Comparison of ENCODE assay signal across 8 mouse cellular contexts in genomic region chr11:80670391-80670790, GRCm38 (mm10).
DNase-seq lines count a peak whose midpoint lies in the region; ATAC-seq and TF ChIP-seq lines count a peak whose summit lies in the region.

No protein-coding gene starts in this region.

- no peaks in the 10 kb centered on the region for H3K79me2 ChIP-seq in heart, adult 2 months (replicated peaks; ENCODE audit: control insufficient read depth, insufficient read depth, low read length)

- no peaks in the 10 kb centered on the region for H3K9me3 ChIP-seq in heart, embryonic 11.5 days (replicated peaks; ENCODE audit: control insufficient read depth, low read length)
- H3K9me3 ChIP-seq in forebrain, postnatal 0 days (ENCODE audit: low read length): no peaks in the 10 kb centered on the region

- no peak overlapping the region for H3K9ac ChIP-seq in heart, adult 2 months (ENCODE audit: low read depth, low read length)
- no peak overlapping the region for H3K9ac ChIP-seq in heart, embryonic 11.5 days (ENCODE audit: low read depth, low read length)
- peak overlapping the region; percentile 15 for H3K9ac ChIP-seq in forebrain, postnatal 0 days

- no peak for TF ChIP-seq POLR2A in heart, adult 2 months (IDR thresholded peaks at IDR 0.05; ENCODE audit: insufficient read depth, low read depth, low read length)

- no peak for ATAC-seq in heart, embryonic 11.5 days (replicated peaks; ENCODE audit: insufficient number of reproducible peaks, low FRiP score, low TSS enrichment)
- peak; percentile 95 for ATAC-seq in cerebellum, adult (ENCODE audit: insufficient number of reproducible peaks, low FRiP score, low TSS enrichment)
- ATAC-seq in forebrain, postnatal 0 days: peak; percentile 98

- H3K4me1 ChIP-seq in heart, adult 2 months (ENCODE audit: control insufficient read depth, insufficient read depth, low read length): no peaks in the 10 kb centered on the region
- no peaks in the 10 kb centered on the region for H3K4me1 ChIP-seq in heart, embryonic 11.5 days (ENCODE audit: control insufficient read depth, insufficient read depth, low read length)
- peaks cover 8% of the 10 kb centered on the region; the same call in 1 of the 2 replicates for H3K4me1 ChIP-seq in forebrain, postnatal 0 days (ENCODE audit: insufficient read depth)

- intact Hi-C loops in heart, adult 2 months (cut with DNase I): loop anchor here (1.0 kb wide), 1 partner anchor 242 kb away; the partner anchor contains the start of gene Psmd11

- no peak overlapping the region for H3K4me3 ChIP-seq in heart, adult 2 months
- no peak overlapping the region for H3K4me3 ChIP-seq in heart, embryonic 11.5 days (ENCODE audit: low read depth, low read length)
- H3K4me3 ChIP-seq in forebrain, postnatal 0 days (ENCODE audit: low read depth, low read length): no peak overlapping the region

- WGBS in heart, adult 2 months: 30% methylated on average over 1 of the region's 1 CpGs
- WGBS in heart, embryonic 11.5 days (ENCODE audit: insufficient replicate concordance): 32% methylated on average over 1 of the region's 1 CpGs
- WGBS in forebrain, postnatal 0 days: 14% methylated on average over 1 of the region's 1 CpGs

- no peak overlapping the region for H3K4me2 ChIP-seq in heart, embryonic 11.5 days
- 0 out of 2 replicates have a peak overlapping the region, but pooled peaks have one; percentile 13 for H3K4me2 ChIP-seq in forebrain, postnatal 0 days (ENCODE audit: low read depth)

- no peaks in the 10 kb centered on the region; the same call in 1 of the 2 replicates for H3K36me3 ChIP-seq in heart, adult 2 months (ENCODE audit: control insufficient read depth, insufficient read depth, low read length)
- no peaks in the 10 kb centered on the region for H3K36me3 ChIP-seq in heart, embryonic 11.5 days (ENCODE audit: control insufficient read depth, insufficient read depth, low read length)
- H3K36me3 ChIP-seq in forebrain, postnatal 0 days (ENCODE audit: insufficient read depth): no peaks in the 10 kb centered on the region

- DNase-seq in heart, adult 2 months: no peak
- peak; percentile 59 for DNase-seq in A20 (ENCODE audit: low read depth, low spot score)
- DNase-seq in forebrain, postnatal 0 days: peak; percentile 90
- peak; percentile 21 to 28 for DNase-seq in left cerebral cortex, adult 18-20 months (ENCODE audit: low spot score in 2 of 2)
- peak; percentile 87 for DNase-seq in retina, postnatal 1 day
- DNase-seq in adrenal gland, adult 2 months: no peak

- H3K27ac ChIP-seq in heart, adult 2 months: no peak overlapping the region
- no peak overlapping the region for H3K27ac ChIP-seq in heart, embryonic 11.5 days (ENCODE audit: low read depth, low read length)
- peak overlapping the region; percentile 73 for H3K27ac ChIP-seq in forebrain, postnatal 0 days (ENCODE audit: low read depth, low read length)

- TF ChIP-seq EP300 in heart, adult 2 months (IDR thresholded peaks at IDR 0.05; ENCODE audit: insufficient read depth, low read depth, low read length): no peak

- peak; percentile 75 for TF ChIP-seq CTCF in heart, adult 2 months (IDR thresholded peaks at IDR 0.05)
- TF ChIP-seq CTCF in forebrain, postnatal 0 days (IDR thresholded peaks at IDR 0.05; ENCODE audit: low read depth): peak; percentile 93

- no peaks in the 10 kb centered on the region for H3K27me3 ChIP-seq in heart, adult 2 months (ENCODE audit: control insufficient read depth, insufficient read depth, low read length)
- H3K27me3 ChIP-seq in heart, embryonic 11.5 days (ENCODE audit: control insufficient read depth, insufficient read depth, low read length): no peaks in the 10 kb centered on the region
- no peaks in the 10 kb centered on the region for H3K27me3 ChIP-seq in forebrain, postnatal 0 days (ENCODE audit: insufficient read depth, low read length)

Comparison
In these comparisons a context has a peak if more than half of its experiments do, and no peak if none do; other contexts are left out.
1. DNase-seq: peak in A20 (single experiment), forebrain, postnatal 0 days (single experiment), left cerebral cortex, adult 18-20 months (2 of 2) and retina, postnatal 1 day (single experiment); none in heart, adult 2 months (0 of 2) and adrenal gland, adult 2 months (single experiment).